Mouse (Mus musculus): ENCODE measurements around the gene Foxn3.

GRCm38 (mm10) chr12:99172170-99172569, 391.2 kb downstream of the Foxn3 start:
- TF ChIP-seq TCF12 (IDR thresholded peaks at IDR 0.05; ENCODE audit: insufficient read depth, poor library complexity, severe bottlenecking) (no peak), POLR2A (IDR thresholded peaks at IDR 0.05; ENCODE audit: insufficient read length, low read depth) (no peak), E2F4 (IDR thresholded peaks at IDR 0.05; ENCODE audit: insufficient read depth) (no peak), MYOG (IDR thresholded peaks at IDR 0.05; ENCODE audit: control insufficient read depth in 1 of 3, insufficient read depth in 1 of 3, insufficient read length in 2 of 3, low read depth in 2 of 3) (no peak), MAX (IDR thresholded peaks at IDR 0.05; ENCODE audit: low read depth) (no peak), USF1 (IDR thresholded peaks at IDR 0.05; ENCODE audit: low read depth) (no peak), CEBPB (IDR thresholded peaks at IDR 0.05; ENCODE audit: insufficient read depth, poor library complexity, severe bottlenecking) (no peak), POLR2AphosphoS2 (IDR thresholded peaks at IDR 0.05; ENCODE audit: insufficient read length, low read depth) (no peak), TCF3 (IDR thresholded peaks at IDR 0.05; ENCODE audit: insufficient read length, low read depth) (no peak), MYOD1 (IDR thresholded peaks at IDR 0.05; ENCODE audit: control insufficient read depth in 1 of 3, insufficient read length in 2 of 3, low read depth in 2 of 3) (no peak)

Measured in myocyte (in vitro differentiated cells).